In the genomic region with DNA sequence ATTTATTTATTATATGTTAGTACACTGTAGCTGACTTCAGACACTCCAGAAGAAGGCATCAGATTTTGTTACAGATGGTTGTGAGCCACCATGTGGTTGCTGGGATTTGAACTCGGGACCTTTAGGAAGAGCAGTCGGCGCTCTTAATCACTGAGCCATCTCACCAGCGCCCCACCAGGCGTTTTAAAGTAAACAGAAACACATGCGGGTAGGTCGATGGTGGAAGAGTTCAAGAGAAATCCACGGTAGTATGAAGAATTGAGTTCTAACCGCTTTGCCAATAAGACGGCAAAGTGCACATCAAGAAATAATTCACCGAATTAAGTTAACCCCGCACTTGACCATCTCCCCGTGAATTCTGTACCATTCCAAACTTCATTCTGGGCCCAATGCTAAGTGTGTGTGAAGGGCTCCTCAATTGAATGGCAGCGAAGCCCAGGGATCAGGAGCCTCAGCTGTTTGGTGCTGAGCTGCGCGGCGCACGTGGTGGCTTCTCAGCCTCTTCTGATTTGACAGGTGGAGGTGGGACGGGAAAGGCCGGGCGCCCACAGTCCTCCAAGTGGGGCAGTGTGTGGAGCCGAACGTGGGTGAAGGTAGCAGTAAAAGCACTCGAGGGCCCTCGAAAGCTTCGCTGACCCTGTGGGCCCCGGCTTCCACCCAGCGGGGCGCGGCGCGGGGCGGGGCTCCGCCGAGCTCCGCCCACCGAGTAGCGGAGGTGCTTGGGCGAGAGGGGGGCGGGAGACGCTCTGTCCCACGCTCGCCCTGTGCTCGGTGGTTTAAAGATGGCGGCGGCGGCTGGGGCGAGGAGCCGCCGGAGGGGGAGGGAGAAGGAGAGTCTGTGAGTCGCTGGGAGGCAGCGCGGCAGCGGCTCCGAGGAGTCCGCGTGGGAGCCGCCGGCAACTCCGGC, we compare ENCODE assay signal across 8 mouse cellular contexts. TPM values are rescaled to one million over a fixed set of nuclear protein-coding genes. Genes with fewer than 3 reads are reported as not detected.
DNase-seq lines count a peak whose midpoint lies in the region; ATAC-seq and TF ChIP-seq lines count a peak whose summit lies in the region.

Gene Abl2, plus strand, starts transcription at position 763 of the 907 bp plus-strand sequence.

- H3K9me3 ChIP-seq in MEL (replicated peaks; ENCODE audit: insufficient read depth, low read length), result no peaks in the 10 kb centered on the region
- H3K9me3 ChIP-seq in lung, postnatal 0 days (ENCODE audit: low read length), result no peaks in the 10 kb centered on the region

- peak; percentile 91 for DNase-seq in MEL (ENCODE audit: low read depth, low spot score)
- peak; percentile 89 to 90 for DNase-seq in cerebellum, adult 2 months
- peak; percentile 85 for DNase-seq in forelimb bud, embryonic 11.5 days (ENCODE audit: low read depth, low spot score)
- DNase-seq in layer of hippocampus, adult 9-11 months, result peak; percentile 93
- DNase-seq in lung, postnatal 0 days (ENCODE audit: low spot score), result peak; percentile 98
- peak; percentile 78 for DNase-seq in ovary, postnatal 14 days (ENCODE audit: low spot score)
- DNase-seq in thymus, postnatal 14 days, result peak; percentile 92

- WGBS in cerebellum, adult 2 months, result 7% methylated on average over 58 of the region's 60 CpGs
- 8% methylated on average over 50 of the region's 60 CpGs for WGBS in lung, postnatal 0 days

- H3K4me1 ChIP-seq in MEL (ENCODE audit: control insufficient read depth in 1 of 2, insufficient read depth in 2 of 2, low read length in 2 of 2), result peaks cover 0 to 5% of the 10 kb centered on the region in 2 experiments; a peak in 2 of 4 replicates
- no peaks in the 10 kb centered on the region for H3K4me1 ChIP-seq in cerebellum, adult 2 months (ENCODE audit: control insufficient read depth, insufficient read depth, low read length)
- no peaks in the 10 kb centered on the region; the same call in 1 of the 2 replicates for H3K4me1 ChIP-seq in lung, postnatal 0 days (ENCODE audit: insufficient read depth, low read depth, low read length)

- H3K9ac ChIP-seq in MEL (ENCODE audit: control insufficient read depth, low read depth, low read length, poor library complexity, severe bottlenecking), result peak within 1 kb of the TSS; percentile 100
- peak within 1 kb of the TSS; percentile 94 for H3K9ac ChIP-seq in lung, postnatal 0 days (replicated peaks; ENCODE audit: low read depth)

- H3K4me3 ChIP-seq in MEL (ENCODE audit: control insufficient read depth in 1 of 2, insufficient read depth in 1 of 2, low read depth in 2 of 2, low read length in 2 of 2), result peak within 1 kb of the TSS; percentile 74 to 91
- H3K4me3 ChIP-seq in cerebellum, adult 2 months (replicated peaks; ENCODE audit: insufficient read depth, low read depth, low read length), result peak within 1 kb of the TSS; percentile 81
- peak within 1 kb of the TSS; percentile 96 for H3K4me3 ChIP-seq in lung, postnatal 0 days (ENCODE audit: low read depth, low read length)

- H3K4me2 ChIP-seq in lung, postnatal 0 days (replicated peaks; ENCODE audit: low read depth, low read length), result peak within 1 kb of the TSS; percentile 81

- no peak for TF ChIP-seq RAD21 in MEL (IDR thresholded peaks at IDR 0.05; ENCODE audit: low read depth, low read length)

- H3K27ac ChIP-seq in MEL (ENCODE audit: control insufficient read depth, low read depth, low read length), result peak within 1 kb of the TSS; percentile 65
- peak within 1 kb of the TSS; percentile 73 for H3K27ac ChIP-seq in cerebellum, adult 2 months (ENCODE audit: insufficient read depth, low read length)
- H3K27ac ChIP-seq in lung, postnatal 0 days (ENCODE audit: low read length), result peak within 1 kb of the TSS; percentile 94

- peaks cover 32% of the 10 kb centered on the region for H3K79me2 ChIP-seq in MEL (ENCODE audit: control insufficient read depth, insufficient read depth, low read length, poor library complexity)

- TF ChIP-seq CTCF in MEL (IDR thresholded peaks at IDR 0.05 in 2 of 3, conservative IDR thresholded peaks at IDR 0.05 in 1 of 3; ENCODE audit: control insufficient read depth in 1 of 3, insufficient read depth in 1 of 3, low read depth in 2 of 3, low read length in 3 of 3, poor library complexity in 1 of 3, severe bottlenecking in 1 of 3), result 0 out of 6 replicates have a peak, but pooled peaks of 1 of the 3 experiments have one; percentile 2
- TF ChIP-seq CTCF in cerebellum, adult 2 months (IDR thresholded peaks at IDR 0.05; ENCODE audit: borderline replicate concordance, insufficient read depth, low read depth, low read length), result no peak
- TF ChIP-seq CTCF in lung, postnatal 0 days (IDR thresholded peaks at IDR 0.05), result peak; percentile 7; the same call in 1 of the 2 replicates

- peak; percentile 96 to 97 for ATAC-seq in hematopoietic stem cell, adult 5-6 weeks (replicated peaks in 1 of 2; ENCODE audit: insufficient read depth in 1 of 2, low FRiP score in 2 of 2, low TSS enrichment in 1 of 2, low read depth in 1 of 2, poor library complexity in 2 of 2, severe bottlenecking in 2 of 2)
- peak; percentile 98 for ATAC-seq in lung, postnatal 0 days

- no peaks in the 10 kb centered on the region for H3K27me3 ChIP-seq in MEL (ENCODE audit: control insufficient read depth in 1 of 2, insufficient read depth in 2 of 2, low read length in 2 of 2)
- H3K27me3 ChIP-seq in cerebellum, adult 2 months (ENCODE audit: control insufficient read depth, insufficient read depth, low read length), result no peaks in the 10 kb centered on the region
- no peaks in the 10 kb centered on the region for H3K27me3 ChIP-seq in lung, postnatal 0 days (replicated peaks; ENCODE audit: insufficient read depth, low read length)

- TF ChIP-seq EP300 in MEL (IDR thresholded peaks at IDR 0.05; ENCODE audit: low read depth in 1 of 2, low read length in 2 of 2), result no peak
- no peak for TF ChIP-seq EP300 in lung, postnatal 0 days (IDR thresholded peaks at IDR 0.05)

- peaks cover 0 to 7% of the 10 kb centered on the region in 2 experiments; a peak in 3 of 4 replicates for H3K36me3 ChIP-seq in MEL (ENCODE audit: control insufficient read depth in 1 of 2, insufficient read depth in 2 of 2, low read length in 2 of 2)
- H3K36me3 ChIP-seq in lung, postnatal 0 days (ENCODE audit: insufficient read depth, low read length), result no peaks in the 10 kb centered on the region

- TF ChIP-seq POLR2A in MEL (IDR thresholded peaks at IDR 0.05; ENCODE audit: control insufficient read depth in 1 of 2, insufficient read depth in 1 of 2, low read depth in 1 of 2, low read length in 2 of 2, poor library complexity in 1 of 2), result peak; percentile 86 to 88
- TF ChIP-seq POLR2A in cerebellum, adult 2 months (IDR thresholded peaks at IDR 0.05; ENCODE audit: borderline replicate concordance, insufficient read depth, low read length), result no peak; the same call in 1 of the 2 replicates

TF ChIP-seq in MEL, 35 proteins besides CTCF, POLR2A, EP300 and RAD21:
- TF ChIP-seq ETS1 (IDR thresholded peaks at IDR 0.05; ENCODE audit: low read depth, low read length), result peak; percentile 43; the same call in 1 of the 2 replicates
- peak; percentile 83 for TF ChIP-seq TCF12 (IDR thresholded peaks at IDR 0.05; ENCODE audit: low read depth, low read length)
- TF ChIP-seq USF1 (IDR thresholded peaks at IDR 0.05; ENCODE audit: low read depth, low read length), result peak; percentile 51; the same call in 1 of the 2 replicates
- TF ChIP-seq HCFC1 (IDR thresholded peaks at IDR 0.05; ENCODE audit: low read depth, low read length), result peak; percentile 81
- peak; percentile 88 for TF ChIP-seq NELFE (IDR thresholded peaks at IDR 0.05; ENCODE audit: low read depth, low read length)
- TF ChIP-seq TAL1 (IDR thresholded peaks at IDR 0.05; ENCODE audit: low read length), result no peak
- peak; percentile 75 for TF ChIP-seq TBP (IDR thresholded peaks at IDR 0.05; ENCODE audit: low read depth, low read length)
- TF ChIP-seq POLR2AphosphoS5 (IDR thresholded peaks at IDR 0.05; ENCODE audit: borderline replicate concordance, low read depth, low read length), result no peak
- TF ChIP-seq MXI1 (IDR thresholded peaks at IDR 0.05; ENCODE audit: low read depth, low read length), result peak; percentile 95
- no peak for TF ChIP-seq ZC3H11A (IDR thresholded peaks at IDR 0.05; ENCODE audit: low read depth, low read length)
- peak; percentile 52; the same call in 1 of the 2 replicates for TF ChIP-seq POLR2AphosphoS2 (IDR thresholded peaks at IDR 0.05; ENCODE audit: low read length)
- TF ChIP-seq SIN3A (IDR thresholded peaks at IDR 0.05; ENCODE audit: low read length), result peak; percentile 80
- peak; percentile 5; the same call in 1 of the 2 replicates for TF ChIP-seq BHLHE40 (IDR thresholded peaks at IDR 0.05; ENCODE audit: borderline replicate concordance, low read depth, low read length)
- peak; percentile 87 for TF ChIP-seq ZMIZ1 (IDR thresholded peaks at IDR 0.05; ENCODE audit: low read depth, low read length)
- TF ChIP-seq CHD2 (IDR thresholded peaks at IDR 0.05; ENCODE audit: low read length), result no peak
- peak; percentile 97; the same call in 1 of the 2 replicates for TF ChIP-seq MAZ (IDR thresholded peaks at IDR 0.05; ENCODE audit: low read depth, low read length)
- TF ChIP-seq NRF1 (IDR thresholded peaks at IDR 0.05; ENCODE audit: insufficient read depth, low read depth, low read length, poor library complexity, severe bottlenecking), result peak; percentile 25; the same call in 1 of the 2 replicates
- peak; percentile 88 for TF ChIP-seq MAX (IDR thresholded peaks at IDR 0.05; ENCODE audit: low read length)
TF ChIP-seq in MEL: peak in this region for 14.

RNA-seq across cellular contexts. Expression of gene Abl2, which starts in this region (rescaled TPM):
- 13.8 and 16.0 TPM in 2 replicates for total RNA-seq in MEL (2012; rRNA removed)
- 10 to 100 TPM in 1 of 2 experiments, not detected in 1; 17.5 TPM for polyA plus RNA-seq in MEL (2012; ENCODE audit: insufficient read depth in 1 of 2, insufficient read length in 2 of 2, low read depth in 1 of 2, low replicate concordance in 2 of 2, missing spikeins in 1 of 2)
- 16.4 and 17.2 TPM in 2 replicates for polyA plus RNA-seq in cerebellum, adult 2 months (2012; rRNA removed)
- 25.8 and 32.8 TPM in 2 replicates for total RNA-seq in hematopoietic stem cell, adult 5-6 weeks (2017)
- 2.3 and 3.0 TPM in 2 replicates for polyA plus RNA-seq in lung, postnatal 0 days (2015; fragmentation: Nextera tagmentation; extraction: Ambion mirVana)

Comparison
In these comparisons a context has a peak if more than half of its experiments do, and no peak if none do; other contexts are left out.
1. Peak in every context shown above with its lines: DNase-seq, ATAC-seq, H3K4me3 ChIP-seq and H3K27ac ChIP-seq.